Mouse (Mus musculus) thymus, adult 18-20 months (tissue): ENCODE measurements at regions not wholly inside any gene's neighbourhood (a gene's known extent, or its start where the extent isn't known, plus 50 kb on each side); places are given as distances from the start of the nearest gene placed in this dataset.

Experiments used
- DNase-seq, 2 experiments: peaks; one replicate each; pipeline ENCODE4 v3.0.0; 2022; ENCODE audit warnings: mixed read lengths in 2 of 2

DNA sequence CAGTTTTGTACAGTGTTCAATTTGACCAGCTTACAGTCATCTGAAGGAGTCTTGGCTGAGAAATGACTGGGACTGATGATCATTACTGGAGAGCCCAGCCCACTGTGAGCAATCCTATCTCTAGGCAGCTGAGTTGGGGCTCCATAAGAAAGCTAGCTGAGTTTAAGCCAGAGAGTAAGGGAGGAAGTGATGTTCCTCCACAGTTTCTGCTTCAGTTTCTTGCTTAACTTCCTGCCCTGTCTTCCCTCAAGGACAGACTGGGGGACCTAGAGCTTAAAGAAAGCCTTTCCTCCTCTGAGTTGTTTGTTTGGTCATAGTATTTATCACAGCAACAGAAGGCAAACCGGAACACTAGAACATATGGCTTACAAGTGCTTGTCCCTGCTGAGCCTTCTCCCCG is 70.8 kb upstream of the Med14 start:
- no peak for DNase-seq

GRCm38 (mm10) chrX:12829165-12829564 is 67.3 kb upstream of the Med14 start:
- DNase-seq: no peak

DNA sequence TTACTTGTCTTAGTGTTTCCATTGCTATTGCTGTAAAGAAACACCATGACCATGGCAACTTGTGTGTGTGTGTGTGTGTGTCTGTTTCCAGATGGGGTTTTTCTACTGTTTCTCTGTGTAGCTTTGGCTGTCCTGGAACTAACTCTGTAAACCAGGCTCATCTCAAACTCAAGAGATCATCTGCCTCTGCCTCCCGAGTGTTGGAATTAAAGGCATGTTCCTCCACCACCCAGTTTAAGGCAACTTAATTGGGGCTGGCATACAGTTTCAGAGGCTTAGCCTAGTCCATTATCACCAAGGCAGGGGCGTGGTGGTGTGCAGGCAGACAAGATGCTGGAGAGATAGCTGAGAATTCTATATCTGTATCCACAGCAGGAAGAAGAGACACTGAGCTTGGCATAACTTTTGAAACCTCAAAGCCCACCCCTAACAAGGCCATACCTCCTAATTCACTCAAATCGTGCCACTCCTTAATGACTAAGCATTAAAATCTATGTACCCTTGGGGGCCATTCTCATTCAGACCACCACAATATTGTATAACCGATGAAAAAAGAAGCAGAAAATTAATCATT is 65.5 kb upstream of the Med14 start:
- DNase-seq: no peak

DNA sequence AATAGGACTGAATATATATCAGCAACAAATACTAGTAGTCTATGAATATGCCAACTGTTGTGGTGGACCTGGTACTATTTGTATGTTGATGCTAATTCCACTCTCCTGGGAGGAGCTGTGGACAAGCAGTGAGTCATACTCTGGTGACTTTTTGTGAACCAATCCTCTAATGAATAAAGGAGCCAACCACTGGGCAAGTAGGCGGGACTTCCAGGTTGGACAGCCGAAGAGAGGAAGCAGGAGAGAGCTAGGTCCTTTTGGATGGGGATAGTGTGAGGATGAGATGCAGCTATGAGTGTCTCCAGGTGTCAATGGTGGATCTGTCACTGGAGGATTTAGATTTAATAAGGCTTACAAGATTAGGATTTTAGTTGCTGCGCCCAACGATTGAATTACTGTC is 64.8 kb upstream of the Med14 start:
- DNase-seq: no peak

GRCm38 (mm10) chrX:12825262-12825661 is 63.4 kb upstream of the Med14 start:
- no peak for DNase-seq

DNA sequence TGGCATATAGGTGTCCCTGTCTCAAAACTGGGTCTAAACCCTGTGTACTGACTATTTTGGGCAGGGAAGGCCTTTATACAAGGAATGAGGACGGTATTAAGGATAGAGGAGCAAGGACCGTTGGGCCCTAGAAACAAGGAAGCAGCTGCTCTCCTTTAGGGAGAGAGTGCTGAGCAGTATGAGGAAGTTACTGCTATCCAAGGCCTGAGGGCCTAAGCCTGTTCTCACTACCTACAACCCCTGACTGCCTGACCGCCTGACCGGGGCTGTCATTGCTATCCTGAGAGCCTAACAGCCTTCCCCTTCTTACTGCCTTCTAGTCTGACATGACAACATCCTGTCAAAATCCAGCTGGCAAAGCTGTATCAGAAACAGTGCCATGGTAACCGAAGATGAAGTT is 62.6 kb upstream of the Med14 start:
- DNase-seq: no peak

DNA sequence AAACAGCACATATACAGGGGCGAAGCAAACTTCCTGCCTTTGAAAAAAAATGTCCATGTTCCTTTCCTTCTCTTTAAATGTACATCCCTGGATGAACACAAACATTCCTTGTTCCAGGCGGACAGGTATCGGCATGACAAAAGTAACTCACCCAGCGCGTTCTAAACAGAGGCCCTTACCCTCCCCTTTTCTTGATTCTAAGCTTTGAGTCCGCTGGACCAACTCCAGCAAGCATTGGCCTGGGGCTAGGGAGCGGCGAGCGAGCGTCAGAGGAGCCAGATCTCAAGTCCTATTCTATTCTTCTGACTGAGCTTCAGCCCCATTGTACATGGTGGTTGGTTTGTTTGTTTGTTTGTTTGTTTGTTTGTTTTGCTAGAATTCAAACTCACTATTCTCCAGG is 60.9 kb upstream of the Med14 start:
- no peak for DNase-seq

DNA sequence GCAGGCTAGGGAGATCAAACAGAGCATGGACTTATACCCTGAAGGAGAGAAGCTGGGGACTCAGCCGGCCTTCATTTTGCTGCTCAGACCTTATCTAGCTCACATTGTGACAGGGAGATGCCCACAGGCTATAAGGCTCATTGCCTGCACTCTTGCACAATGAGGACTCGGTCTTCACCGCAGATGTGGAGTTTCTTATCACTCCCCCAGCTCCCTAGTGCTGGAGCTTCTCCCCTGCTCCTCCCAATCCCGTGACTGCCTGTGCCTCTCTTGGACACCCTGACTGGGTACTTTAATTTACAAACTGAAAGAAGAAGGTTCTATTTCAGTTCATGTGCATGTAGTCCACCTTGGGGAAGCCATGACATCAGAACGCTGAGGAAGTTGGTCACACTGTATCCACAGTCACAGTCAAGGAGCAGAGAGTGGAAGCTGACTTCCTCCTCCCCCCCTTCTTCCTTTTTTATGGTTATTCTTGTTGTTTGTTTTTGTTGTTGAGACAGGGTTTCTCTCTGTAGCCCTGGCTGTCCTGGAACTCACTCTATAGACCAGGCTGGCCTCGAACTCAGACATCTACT is 51.3 kb upstream of the Med14 start:
- DNase-seq: no peak
